Mouse (Mus musculus): ENCODE results near the gene Dock6.
"Not testable (repeated sequence)": the region's sequence is repeated elsewhere in the genome, so short reads cannot be mapped to it uniquely, and the experiment has no call there.

The Dock6 gene

GRCm38 (mm10) chr9:21852128-21853091 is at the start of gene Dock6:
Gene Dock6, minus strand, starts transcription at chr9:21852635.
- peak; percentile 96 for DNase-seq

GRCm38 (mm10) chr9:21901223-21901820 is 48.9 kb upstream of the Dock6 start:
- peak; percentile 76 for DNase-seq

- DNase-seq: no peak
Measured at GRCm38 (mm10) chr9:21889229-21889628, 36.8 kb upstream of the Dock6 start.

GRCm38 (mm10) chr9:21876601-21877000 is 24.2 kb upstream of the Dock6 start:
- no peak for DNase-seq

GRCm38 (mm10) chr9:21872204-21872603 is 19.8 kb upstream of the Dock6 start:
- peak; percentile 30 for DNase-seq

- DNase-seq: peak; percentile 75
Measured at GRCm38 (mm10) chr9:21870879-21871524, 18.6 kb upstream of the Dock6 start.

GRCm38 (mm10) chr9:21869290-21869689 is 16.9 kb upstream of the Dock6 start:
- peak; percentile 84 for DNase-seq

GRCm38 (mm10) chr9:21867726-21868125 is 15.3 kb upstream of the Dock6 start:
- no peak for DNase-seq

- DNase-seq: peak; percentile 66
Measured at GRCm38 (mm10) chr9:21866641-21867040, 14.2 kb upstream of the Dock6 start.

GRCm38 (mm10) chr9:21865673-21866398 is 13.4 kb upstream of the Dock6 start:
- DNase-seq: no peak

- DNase-seq: no peak
Measured at GRCm38 (mm10) chr9:21862181-21862580, 9.7 kb upstream of the Dock6 start.

GRCm38 (mm10) chr9:21860349-21860748 is 7.9 kb upstream of the Dock6 start:
- DNase-seq: not testable (repeated sequence)

- no peak for DNase-seq
Measured at GRCm38 (mm10) chr9:21859606-21860005, 7.2 kb upstream of the Dock6 start.

- DNase-seq: peak; percentile 88
Measured at GRCm38 (mm10) chr9:21858084-21858483, 5.6 kb upstream of the Dock6 start.

- no peak for DNase-seq
Measured at GRCm38 (mm10) chr9:21857501-21857900, 5.1 kb upstream of the Dock6 start.

- no peak for DNase-seq
Measured at GRCm38 (mm10) chr9:21854894-21855293, 2.5 kb upstream of the Dock6 start.

GRCm38 (mm10) chr9:21853961-21854360 is 1.5 kb upstream of the Dock6 start:
- no peak for DNase-seq

- no peak for DNase-seq
Measured at GRCm38 (mm10) chr9:21851084-21851483, 1.4 kb downstream of the Dock6 start.

- DNase-seq: no peak
Measured at GRCm38 (mm10) chr9:21849691-21850677, 2.5 kb downstream of the Dock6 start.

- DNase-seq: no peak
Measured at GRCm38 (mm10) chr9:21847926-21848325, 4.5 kb downstream of the Dock6 start.

GRCm38 (mm10) chr9:21847425-21847824 is 5.0 kb downstream of the Dock6 start:
- DNase-seq: no peak
